Mouse (Mus musculus): Measurements from ENCODE around the gene Olfr373.

Gene Olfr373

GRCm38 (mm10) chr8:72134756-72135445, 51.9 kb downstream of the Olfr373 start, which contains the start of gene Tpm4:
TSS of gene Tpm4 (plus strand) at chr8:72134975.
- no peak for DNase-seq (ENCODE audit: low read depth)

GRCm38 (mm10) chr8:72135446-72136301, 52.7 kb downstream of the Olfr373 start:
- no peak for DNase-seq (ENCODE audit: low read depth)

- DNase-seq (ENCODE audit: low read depth): peak; percentile 98
Observed at GRCm38 (mm10) chr8:72136302-72136978, 53.5 kb downstream of the Olfr373 start.

GRCm38 (mm10) chr8:72137431-72137830, 54.5 kb downstream of the Olfr373 start:
- DNase-seq (ENCODE audit: low read depth): no peak

GRCm38 (mm10) chr8:72138456-72138855, 55.5 kb downstream of the Olfr373 start:
- DNase-seq (ENCODE audit: low read depth): no peak

GRCm38 (mm10) chr8:72143256-72143824, 60.4 kb downstream of the Olfr373 start:
- DNase-seq (ENCODE audit: low read depth): no peak

- DNase-seq (ENCODE audit: low read depth): no peak
Observed at GRCm38 (mm10) chr8:72144345-72144975, 61.5 kb downstream of the Olfr373 start.

GRCm38 (mm10) chr8:72145511-72145910, 62.5 kb downstream of the Olfr373 start:
- no peak for DNase-seq (ENCODE audit: low read depth)

GRCm38 (mm10) chr8:72146056-72146455, 63.1 kb downstream of the Olfr373 start:
- DNase-seq (ENCODE audit: low read depth): peak; percentile 75

- DNase-seq (ENCODE audit: low read depth): no peak
Observed at GRCm38 (mm10) chr8:72146556-72146955, 63.6 kb downstream of the Olfr373 start.

- no peak for DNase-seq (ENCODE audit: low read depth)
Observed at GRCm38 (mm10) chr8:72147266-72147665, 64.3 kb downstream of the Olfr373 start.

- DNase-seq (ENCODE audit: low read depth): no peak
Observed at GRCm38 (mm10) chr8:72149056-72149455, 66.1 kb downstream of the Olfr373 start.

GRCm38 (mm10) chr8:72151418-72152078, 68.6 kb downstream of the Olfr373 start:
- no peak for DNase-seq (ENCODE audit: low read depth)
